Mouse (Mus musculus): ENCODE results near the gene Cry2.

GRCm38 (mm10) chr2:92446656-92447055 lies 12.8 kb upstream of the Cry2 start:
- TF ChIP-seq CTCF (IDR thresholded peaks at IDR 0.05; ENCODE audit: control insufficient read depth, insufficient read depth, insufficient replicate concordance, low read depth, low read length) (no peak), POLR2A (IDR thresholded peaks at IDR 0.05; ENCODE audit: control insufficient read depth, low read depth, low read length) (no peak)

Data from testis, adult 2 months (tissue).